Mouse (Mus musculus) thymus, postnatal 10 days (tissue): ENCODE measurements around the gene Bach1.

Experiments
- DNase-seq, 2 experiments: peaks; one replicate each; pipeline ENCODE4 v3.0.0; 2021; ENCODE audit warnings: low spot score in 2 of 2

Bach1 gene

GRCm38 (mm10) chr16:87698692-87699305 is at the start of gene Bach1:
TSS of gene Bach1 (plus strand) at chr16:87698945.
- DNase-seq: peak; percentile 96 to 98

DNA sequence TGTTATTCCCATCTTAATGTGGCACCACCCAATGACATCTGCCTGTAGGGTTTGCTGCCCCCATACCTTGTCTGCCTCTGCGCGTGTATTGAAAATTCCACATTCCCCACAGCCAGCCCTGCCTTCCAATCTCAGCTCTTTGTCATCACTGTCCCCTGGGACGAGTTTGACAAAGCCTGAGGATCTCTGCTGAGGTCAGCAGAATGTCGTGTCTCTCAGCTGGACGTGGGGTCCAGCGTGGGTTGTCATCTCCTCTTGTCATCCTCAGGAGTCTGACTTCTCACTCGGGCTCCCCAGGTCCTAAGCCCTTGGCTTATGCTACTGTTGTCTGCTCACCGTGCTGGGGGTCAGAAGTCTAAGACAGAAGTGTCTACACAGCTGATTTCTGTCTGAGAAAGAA is 46.4 kb upstream of the Bach1 start:
- no peak for DNase-seq

DNA sequence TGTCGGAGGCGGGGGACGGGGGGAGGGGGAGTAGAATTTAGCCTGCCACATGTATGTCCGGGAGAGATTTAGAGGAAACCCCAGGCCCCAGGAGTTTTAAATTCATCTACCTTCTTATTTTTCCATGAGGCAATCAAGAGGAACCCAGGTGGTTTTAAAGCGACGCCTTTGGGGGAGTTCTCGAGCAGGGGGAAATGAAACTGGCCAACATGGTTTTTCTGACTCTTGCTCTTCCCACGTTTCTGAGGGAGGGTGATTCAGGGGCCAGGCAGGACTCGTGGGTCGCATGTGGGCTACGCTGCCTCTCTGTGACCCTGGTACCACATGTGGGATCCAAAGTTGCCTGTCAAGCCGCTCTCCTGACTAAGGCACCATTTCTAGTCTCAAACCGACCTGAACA is 45.8 kb upstream of the Bach1 start:
- DNase-seq: no peak

DNA sequence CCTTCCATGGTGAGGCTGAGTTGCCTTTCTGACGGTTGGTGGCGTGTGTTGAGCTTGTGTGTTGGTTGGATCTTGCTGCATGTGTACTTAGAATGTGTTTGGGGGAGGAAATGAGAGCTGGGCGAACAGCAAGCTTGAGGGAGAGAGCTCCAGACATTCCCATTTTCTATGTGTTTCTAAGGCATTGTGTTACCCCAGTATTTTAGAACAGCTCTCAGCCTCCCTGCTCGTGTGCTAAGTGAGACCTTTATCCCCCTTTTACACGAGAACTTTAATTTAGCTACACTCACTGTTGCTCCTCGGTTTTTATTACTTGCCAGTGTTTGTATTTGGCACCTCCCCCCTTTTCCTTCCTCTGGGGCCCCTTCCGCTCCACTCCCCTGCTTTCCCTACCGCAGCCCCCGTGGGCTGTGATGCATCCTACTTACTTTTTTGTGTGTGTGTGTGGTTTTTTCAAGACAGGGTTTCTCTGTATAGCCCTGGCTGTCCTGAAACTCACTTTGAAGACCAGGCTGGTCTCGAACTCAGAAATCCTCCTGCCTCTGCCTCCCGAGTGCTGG is 44.6 kb upstream of the Bach1 start:
- peak; percentile 37 to 49 for DNase-seq

DNA sequence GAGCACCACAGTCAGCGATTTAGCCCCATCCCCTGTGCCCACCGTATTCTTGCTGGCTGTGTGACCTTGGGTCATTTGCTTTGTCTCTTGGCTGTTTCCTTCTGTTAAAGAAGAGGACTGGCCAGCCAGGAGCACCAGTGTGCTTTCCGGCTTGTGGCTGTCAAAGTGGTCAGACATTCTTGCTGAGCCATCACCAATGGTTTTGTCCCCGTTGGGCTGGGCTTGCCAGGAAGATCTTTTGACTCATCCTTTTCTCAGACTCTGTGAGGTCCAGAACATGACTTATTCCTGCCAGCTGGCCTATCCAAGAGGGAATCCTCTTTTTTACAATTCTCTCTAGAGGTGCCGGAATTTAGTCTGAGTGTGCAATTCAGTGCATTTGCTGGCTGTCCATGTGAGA is 43.7 kb upstream of the Bach1 start:
- no peak for DNase-seq

DNA sequence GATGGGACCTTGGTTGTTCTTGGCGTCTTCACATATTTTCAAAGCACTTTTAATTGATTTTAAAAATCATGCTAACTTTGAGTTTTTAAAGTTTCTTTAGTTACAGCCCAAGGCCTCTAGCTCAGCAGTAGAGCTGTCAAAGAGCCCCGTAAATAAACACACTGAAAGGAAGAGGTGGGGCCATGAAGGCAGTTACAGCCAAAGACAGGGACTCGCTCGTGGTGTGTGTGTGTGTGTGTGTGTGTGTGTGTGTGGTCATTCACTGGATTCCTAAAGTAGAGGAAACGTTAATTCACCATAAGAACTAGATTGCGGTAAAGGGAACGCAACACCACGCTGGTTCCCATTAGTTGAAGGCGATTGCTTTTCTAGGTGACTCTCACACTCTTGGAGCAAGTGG is 43.2 kb upstream of the Bach1 start:
- peak in 1 of 2 experiments; percentile 40 for DNase-seq

DNA sequence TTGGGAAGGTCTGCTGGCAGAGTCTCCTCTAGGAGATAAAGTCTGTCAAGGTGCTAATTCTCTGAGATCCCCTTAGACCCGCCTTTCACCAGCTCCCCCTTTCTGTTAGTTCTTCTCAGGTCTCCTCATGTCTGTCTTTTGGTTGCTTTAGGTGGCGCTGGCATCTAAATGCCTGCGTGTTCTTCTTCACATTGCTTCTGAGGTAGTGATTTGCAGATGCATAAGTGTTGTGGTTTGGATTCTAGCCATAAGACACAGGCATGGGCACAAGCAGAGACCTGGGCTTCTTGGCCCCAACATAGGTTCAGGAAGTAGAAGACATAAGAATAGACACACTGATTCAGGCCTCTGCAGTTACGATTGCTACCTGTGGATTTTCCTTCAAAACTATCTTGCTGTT is 42.0 kb upstream of the Bach1 start:
- no peak for DNase-seq

DNA sequence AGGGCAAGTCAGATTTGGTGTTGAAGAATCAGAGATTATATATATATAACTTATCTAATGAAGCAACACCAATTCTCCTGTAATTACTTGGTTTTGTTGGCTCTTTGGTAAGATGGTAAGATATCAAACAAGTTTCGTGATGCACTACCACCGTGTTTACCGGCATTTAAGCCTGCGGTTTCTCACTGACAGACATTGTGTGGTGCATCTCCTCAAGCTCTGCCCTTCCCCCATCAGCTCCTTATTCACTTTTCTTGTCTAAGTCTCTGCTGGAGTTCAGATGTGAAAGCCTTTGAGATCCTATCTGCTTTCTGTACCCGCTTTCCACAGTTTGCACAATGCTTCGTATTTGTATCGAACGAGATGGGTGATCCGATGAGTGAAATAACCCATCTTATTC is 41.5 kb upstream of the Bach1 start:
- no peak for DNase-seq

DNA sequence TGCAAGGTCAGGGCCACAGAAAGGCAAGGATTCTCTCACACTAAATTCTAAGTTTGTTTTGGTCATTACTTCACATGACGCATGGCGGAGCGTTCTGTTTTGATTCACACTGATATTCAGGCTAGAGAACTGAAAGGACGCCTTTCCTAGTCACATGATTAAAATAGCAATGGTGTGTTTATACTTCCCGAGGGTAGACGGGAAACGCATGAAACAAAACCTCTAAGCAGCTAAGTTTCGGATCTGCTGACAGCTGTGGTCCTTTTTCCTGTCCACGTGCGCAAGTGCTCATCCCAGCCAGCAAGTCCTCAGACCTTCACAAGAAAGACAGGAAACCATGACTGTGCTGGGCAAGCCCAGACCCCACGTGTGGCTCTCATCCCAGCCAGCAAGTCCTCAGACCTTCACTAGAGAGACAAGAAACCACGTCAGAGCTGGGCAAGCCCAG is 37.7 kb upstream of the Bach1 start:
- peak in 1 of 2 experiments; percentile 22 for DNase-seq

DNA sequence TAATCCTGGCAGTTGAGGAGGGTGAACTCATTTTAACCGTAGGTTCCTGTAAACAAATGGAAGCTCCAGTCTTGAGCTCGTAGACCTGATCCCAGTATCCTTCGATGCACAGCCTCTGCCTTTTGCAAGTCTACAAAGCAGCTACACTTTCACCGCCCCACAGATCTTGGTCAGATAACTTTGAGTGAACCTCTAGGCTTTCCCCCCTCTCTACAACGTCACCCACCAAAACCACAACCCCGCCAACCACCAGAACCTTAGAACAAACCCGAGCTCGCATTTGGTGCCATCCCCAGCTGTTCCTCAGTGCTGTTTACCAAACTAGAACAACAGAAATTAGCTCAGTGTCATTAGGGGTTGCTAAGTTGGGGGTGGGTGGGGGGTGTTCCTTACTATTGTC is 37.1 kb upstream of the Bach1 start:
- DNase-seq: peak; percentile 75 to 77

GRCm38 (mm10) chr16:87662528-87662927 is 36.2 kb upstream of the Bach1 start:
- DNase-seq: no peak

- DNase-seq: no peak
These were observed 34.9 kb upstream of the Bach1 start for GRCm38 (mm10) chr16:87663890-87664289.

DNA sequence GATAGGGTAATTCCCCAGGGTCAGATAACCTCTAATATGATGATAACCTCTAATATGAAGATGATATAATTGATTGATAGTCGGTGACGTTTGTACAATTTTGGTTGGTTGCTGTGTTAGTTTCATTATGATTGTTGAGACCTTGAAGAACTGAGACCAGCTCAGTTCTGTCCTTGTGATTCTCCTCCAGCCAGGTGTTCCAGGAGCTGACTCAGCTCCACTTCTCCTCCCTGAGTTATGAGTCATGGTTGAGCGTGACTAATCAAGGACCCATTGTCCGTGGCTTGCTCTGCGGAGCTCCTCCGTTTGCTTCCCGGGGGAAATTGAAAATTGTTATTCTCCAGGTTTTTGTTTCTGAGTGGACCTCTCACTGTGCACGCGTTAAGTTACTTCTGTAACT is 33.5 kb upstream of the Bach1 start:
- DNase-seq: no peak

DNA sequence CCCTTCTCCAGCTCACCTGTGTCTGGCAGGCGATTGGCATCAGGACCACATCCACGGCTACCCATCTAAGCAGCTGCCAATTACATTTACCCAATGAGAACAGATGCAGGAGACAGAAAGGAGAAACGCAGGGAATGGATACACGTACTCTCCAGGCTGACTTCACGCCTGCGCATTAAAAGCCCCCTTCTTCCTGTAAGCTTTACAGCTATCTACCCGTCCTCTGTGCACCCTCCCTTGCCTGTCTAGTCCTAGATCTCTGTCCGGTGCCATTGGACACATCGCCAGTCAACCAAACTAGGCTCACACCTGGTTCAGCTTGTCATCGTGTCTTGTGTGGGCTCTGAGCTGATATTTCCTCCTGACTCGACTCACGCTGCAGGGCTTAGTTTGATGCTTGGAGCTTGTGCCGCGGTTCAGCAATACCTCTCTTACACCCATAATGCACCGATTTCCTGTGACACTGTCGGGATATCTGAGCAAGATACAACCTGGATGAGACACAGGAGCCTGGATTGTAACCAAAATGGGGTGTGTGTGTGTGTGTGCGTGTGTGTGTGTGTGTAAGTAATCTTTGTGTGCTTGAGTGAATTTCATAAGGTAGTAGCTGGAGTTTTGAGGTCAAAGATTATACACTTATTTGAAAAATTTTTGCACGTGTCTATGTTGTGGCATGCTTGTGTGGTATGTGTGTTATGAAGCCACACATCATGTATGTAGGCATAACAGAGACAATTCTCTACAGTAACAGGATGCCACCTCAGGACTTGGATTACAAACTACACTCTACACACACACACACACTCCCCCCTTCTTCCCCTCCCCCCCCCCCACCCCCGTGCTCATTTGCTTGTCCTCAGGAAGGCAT is 32.8 kb upstream of the Bach1 start:
- no peak for DNase-seq

GRCm38 (mm10) chr16:87666620-87667004 is 32.1 kb upstream of the Bach1 start:
- DNase-seq: no peak

GRCm38 (mm10) chr16:87668002-87668401 is 30.7 kb upstream of the Bach1 start:
- no peak for DNase-seq

DNA sequence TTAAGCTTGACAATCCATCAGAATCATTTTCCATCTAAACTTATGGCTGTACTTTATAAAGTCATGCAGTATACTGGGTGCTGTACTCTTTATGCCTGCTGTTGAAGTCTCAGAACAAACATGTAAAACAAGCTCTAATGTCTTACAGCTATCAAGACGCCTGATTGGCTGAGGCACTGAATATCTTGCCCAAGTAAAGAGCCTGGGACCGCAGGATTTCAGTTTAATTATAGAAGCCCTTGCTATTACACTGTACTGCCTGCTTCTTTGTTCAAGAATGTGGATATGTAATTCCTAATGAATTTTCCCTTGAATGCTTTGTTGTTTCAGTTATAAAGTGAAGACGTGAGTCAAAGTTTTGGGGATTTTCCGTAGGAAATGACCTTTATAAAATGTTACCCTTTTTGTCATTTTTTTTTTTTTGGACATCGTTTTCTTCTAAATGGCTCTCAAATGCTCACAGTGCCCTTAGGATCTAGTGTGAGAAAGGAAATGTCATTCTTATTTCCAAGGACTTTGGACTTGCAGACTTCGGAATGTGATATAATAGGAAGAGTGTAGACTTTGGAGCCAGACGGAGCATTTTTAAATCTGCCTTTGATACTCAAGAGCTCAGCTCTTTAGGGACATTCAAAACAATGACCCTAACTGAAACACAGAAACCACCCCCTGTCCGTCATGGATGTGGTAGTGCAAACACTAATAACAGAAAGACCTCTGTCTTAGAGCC is 28.5 kb upstream of the Bach1 start:
- DNase-seq: no peak

- no peak for DNase-seq
These were observed 28.0 kb upstream of the Bach1 start for GRCm38 (mm10) chr16:87670821-87671165.

- DNase-seq: no peak
These were observed 27.4 kb upstream of the Bach1 start for GRCm38 (mm10) chr16:87671336-87671735.

GRCm38 (mm10) chr16:87673155-87673554 is 25.6 kb upstream of the Bach1 start:
- no peak for DNase-seq

DNA sequence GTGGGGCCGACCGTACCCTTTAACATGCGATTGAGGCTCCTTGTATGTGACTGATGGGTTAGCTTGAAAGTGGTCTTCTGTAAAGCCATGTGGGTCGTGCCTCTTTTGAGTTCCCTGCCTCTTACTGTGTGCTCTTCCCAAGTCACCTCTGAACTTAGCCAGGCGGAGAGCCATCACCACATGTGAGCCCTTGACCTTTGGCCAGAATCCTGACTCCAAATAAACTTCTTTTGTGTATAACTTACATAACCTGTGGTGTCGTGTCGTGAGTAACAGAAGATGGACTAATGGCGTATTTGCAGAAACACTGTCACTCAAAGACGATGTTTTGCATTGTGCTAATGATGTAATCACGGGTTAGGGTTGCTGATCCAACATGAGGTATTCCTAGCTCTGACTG is 22.6 kb upstream of the Bach1 start:
- no peak for DNase-seq

DNA sequence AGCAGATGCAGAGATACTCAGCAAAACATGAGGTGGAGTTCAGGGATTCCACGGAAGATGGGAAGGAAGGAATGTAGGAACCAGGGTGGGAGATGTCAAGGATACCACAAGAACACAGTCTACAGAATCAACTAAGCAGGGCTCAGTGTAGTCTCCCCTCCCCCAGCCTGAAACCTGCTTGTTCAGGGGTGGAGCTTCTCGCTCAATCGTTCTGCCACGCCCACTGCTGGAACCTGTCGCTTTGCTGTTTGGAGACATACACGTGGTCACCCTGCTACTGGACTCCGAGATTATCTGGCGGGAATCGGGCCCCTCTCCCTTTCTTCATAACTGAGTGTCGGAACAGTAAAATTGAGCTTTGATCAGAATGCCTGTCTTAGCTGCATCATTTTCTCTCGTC is 20.1 kb upstream of the Bach1 start:
- no peak for DNase-seq
